Mouse (Mus musculus): Measurements from ENCODE around the gene Klf4.

DNA sequence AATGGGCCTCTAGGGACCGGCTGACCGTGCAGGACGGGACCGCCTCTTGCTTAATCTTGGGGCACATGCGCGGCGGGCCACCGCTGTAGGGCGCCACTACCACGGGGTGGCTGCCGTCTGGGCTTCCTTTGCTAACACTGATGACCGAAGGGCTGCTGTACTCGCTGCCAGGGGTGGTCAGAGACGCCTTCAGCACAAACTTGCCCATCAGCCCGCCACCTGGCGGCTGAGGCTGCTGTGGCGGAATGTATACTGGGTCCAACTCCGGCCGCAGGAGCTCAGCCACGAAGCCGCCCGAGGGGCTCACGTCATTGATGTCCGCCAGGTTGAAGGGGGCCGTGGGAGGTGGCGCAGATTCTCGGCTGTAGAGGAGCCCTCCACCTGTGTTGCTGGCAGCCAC, 2.0 kb downstream of the Klf4 start:
- TF ChIP-seq EP300 (IDR thresholded peaks at IDR 0.05; ENCODE audit: insufficient read depth, low read depth, low read length) (peak; percentile 79), CTCF (IDR thresholded peaks at IDR 0.05) (peak; percentile 82), POLR2A (IDR thresholded peaks at IDR 0.05; ENCODE audit: insufficient read depth, low read depth, low read length) (peak; percentile 21; the same call in 1 of the 2 replicates)

Measured in heart, adult 2 months (tissue).